ENCODE assay signal across 10 mouse cellular contexts in the genomic region with DNA sequence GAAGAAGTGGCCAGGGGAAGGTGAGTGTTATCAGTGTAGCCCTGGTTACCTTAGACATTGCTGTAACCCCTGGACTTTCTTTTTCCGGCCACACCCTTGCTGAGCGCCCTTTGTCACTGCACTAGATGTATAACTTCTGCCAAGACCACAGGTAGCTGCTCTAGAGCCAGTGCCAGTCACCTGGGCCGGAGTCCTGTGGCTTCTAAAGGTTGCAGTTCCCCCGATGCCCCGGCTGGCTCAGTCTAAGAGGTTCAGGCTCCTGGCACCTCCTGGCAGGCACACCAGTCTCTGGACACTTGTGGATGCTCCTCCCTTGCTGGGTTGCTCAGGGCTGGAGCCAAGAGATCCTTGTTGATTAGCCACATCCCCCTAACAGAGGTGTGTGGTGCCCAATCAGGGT. TPM values are rescaled to one million over a fixed set of nuclear protein-coding genes. Genes with fewer than 3 reads are reported as not detected.
A peak's percentile ranks its signal among the peaks of the same experiment; 100 is the strongest.
DNase-seq lines count a peak whose midpoint lies in the region; ATAC-seq and TF ChIP-seq lines count a peak whose summit lies in the region.
"Had no signal": no experiment of that assay in that cellular context is flagged by ENCODE, and none has a peak within 500 bp of the region (broad histone marks: within the 10 kb centered on the region; RNA-seq: fewer than 3 reads in every experiment).

TSS of gene Neurl3 (minus strand) at position 225 of the 400 bp plus-strand sequence.

- WGBS in hindbrain, postnatal 0 days = 90% methylated on average over 5 of the region's 5 CpGs
- 87% methylated on average over 5 of the region's 5 CpGs for WGBS in hindbrain, embryonic 16.5 days
- 56% methylated on average over 5 of the region's 5 CpGs for WGBS in liver, embryonic 13.5 days (ENCODE audit: insufficient replicate concordance)
- WGBS in forebrain, embryonic 15.5 days = 91% methylated on average over 5 of the region's 5 CpGs
- 91% methylated on average over 5 of the region's 5 CpGs for WGBS in embryonic facial prominence, embryonic 10.5 days

- TF ChIP-seq CTCF in hindbrain, postnatal 0 days (IDR thresholded peaks at IDR 0.05; ENCODE audit: low read depth) = no peak

- H3K27me3 ChIP-seq in hindbrain, postnatal 0 days (ENCODE audit: insufficient read depth, low read length) = no peaks in the 10 kb centered on the region; the same call in 1 of the 2 replicates
- H3K27me3 ChIP-seq in hindbrain, embryonic 16.5 days (replicated peaks; ENCODE audit: control insufficient read depth, insufficient read depth, low read length) = 0 out of 2 replicates have a peak, but pooled peaks cover 2% of the 10 kb centered on the region
- H3K27me3 ChIP-seq in liver, embryonic 13.5 days = 0 out of 2 replicates have a peak, but pooled peaks cover 7% of the 10 kb centered on the region
- no peaks in the 10 kb centered on the region for H3K27me3 ChIP-seq in forebrain, embryonic 15.5 days
- peaks cover 25% of the 10 kb centered on the region for H3K27me3 ChIP-seq in embryonic facial prominence, embryonic 10.5 days (replicated peaks; ENCODE audit: low read depth, poor library complexity, severe bottlenecking)

- H3K9ac ChIP-seq in hindbrain, postnatal 0 days (replicated peaks; ENCODE audit: low read length) = no peak within 1 kb of the TSS
- no peak within 1 kb of the TSS for H3K9ac ChIP-seq in hindbrain, embryonic 16.5 days (ENCODE audit: low read depth, low read length)
- H3K9ac ChIP-seq in liver, embryonic 13.5 days = no peak within 1 kb of the TSS
- H3K9ac ChIP-seq in forebrain, embryonic 15.5 days (replicated peaks) = no peak within 1 kb of the TSS
- H3K9ac ChIP-seq: midbrain, embryonic 15.5 days had no signal

- DNase-seq in hindbrain, postnatal 0 days (ENCODE audit: low spot score) = no peak
- DNase-seq in CD4-positive helper T cell, adult 2 months (ENCODE audit: low read depth, low spot score) = peak; percentile 71
- DNase-seq in liver, embryonic 13.5 days = no peak
- DNase-seq in embryonic facial prominence, embryonic 10.5 days (ENCODE audit: low spot score) = no peak
- no peak for DNase-seq in spleen, adult 12 weeks (ENCODE audit: low spot score)

- H3K4me1 ChIP-seq in hindbrain, postnatal 0 days (ENCODE audit: insufficient read depth, low read length) = no peaks in the 10 kb centered on the region
- H3K4me1 ChIP-seq in hindbrain, embryonic 16.5 days (ENCODE audit: control insufficient read depth, insufficient read depth, low read depth, low read length) = no peaks in the 10 kb centered on the region; the same call in 1 of the 2 replicates
- H3K4me1 ChIP-seq in brown adipose tissue, adult 24 weeks (ENCODE audit: control insufficient read depth, insufficient read depth, insufficient read length, low read length) = peaks cover 21% of the 10 kb centered on the region
- H3K4me1 ChIP-seq in liver, embryonic 13.5 days (replicated peaks) = peaks cover 66% of the 10 kb centered on the region
- H3K4me1 ChIP-seq in forebrain, embryonic 15.5 days = no peaks in the 10 kb centered on the region
- peaks cover 27% of the 10 kb centered on the region for H3K4me1 ChIP-seq in embryonic facial prominence, embryonic 10.5 days
- H3K4me1 ChIP-seq: midbrain, embryonic 15.5 days had no signal

- no peak within 1 kb of the TSS for H3K4me2 ChIP-seq in hindbrain, postnatal 0 days (ENCODE audit: low read depth, low read length)
- H3K4me2 ChIP-seq in hindbrain, embryonic 16.5 days (ENCODE audit: low read length) = no peak within 1 kb of the TSS
- peak within 1 kb of the TSS; percentile 56 for H3K4me2 ChIP-seq in liver, embryonic 13.5 days
- H3K4me2 ChIP-seq in forebrain, embryonic 15.5 days (replicated peaks) = no peak within 1 kb of the TSS
- H3K4me2 ChIP-seq: midbrain, embryonic 15.5 days had no signal

- no peaks in the 10 kb centered on the region for H3K36me3 ChIP-seq in hindbrain, postnatal 0 days (ENCODE audit: insufficient read depth, low read length)
- H3K36me3 ChIP-seq in hindbrain, embryonic 16.5 days (ENCODE audit: control insufficient read depth, insufficient read depth, low read length) = no peaks in the 10 kb centered on the region
- no peaks in the 10 kb centered on the region for H3K36me3 ChIP-seq in liver, embryonic 13.5 days
- H3K36me3 ChIP-seq in forebrain, embryonic 15.5 days = no peaks in the 10 kb centered on the region
- no peaks in the 10 kb centered on the region for H3K36me3 ChIP-seq in embryonic facial prominence, embryonic 10.5 days (replicated peaks)
- H3K36me3 ChIP-seq: midbrain, embryonic 15.5 days had no signal

- H3K27ac ChIP-seq in hindbrain, postnatal 0 days = no peak within 1 kb of the TSS
- no peak within 1 kb of the TSS for H3K27ac ChIP-seq in hindbrain, embryonic 16.5 days (ENCODE audit: low read depth, low read length)
- H3K27ac ChIP-seq in brown adipose tissue, adult 24 weeks (replicated peaks; ENCODE audit: low read depth, low read length) = peak within 1 kb of the TSS; percentile 93
- no peak within 1 kb of the TSS; the same call in 1 of the 2 replicates for H3K27ac ChIP-seq in liver, embryonic 13.5 days
- H3K27ac ChIP-seq in forebrain, embryonic 15.5 days (replicated peaks) = no peak within 1 kb of the TSS
- H3K27ac ChIP-seq in embryonic facial prominence, embryonic 10.5 days (replicated peaks) = no peak within 1 kb of the TSS; the same call in 1 of the 2 replicates
- H3K27ac ChIP-seq: layer of hippocampus, adult 2 months; midbrain, embryonic 15.5 days had no signal

- ATAC-seq in hindbrain, postnatal 0 days = 0 out of 2 replicates have a peak, but pooled peaks have one; percentile 3
- ATAC-seq in hindbrain, embryonic 16.5 days = no peak
- ATAC-seq in liver, embryonic 13.5 days (ENCODE audit: low read depth) = no peak
- ATAC-seq in forebrain, embryonic 15.5 days (replicated peaks) = no peak
- ATAC-seq: midbrain, embryonic 15.5 days had no signal

- no peaks in the 10 kb centered on the region for H3K9me3 ChIP-seq in hindbrain, postnatal 0 days (ENCODE audit: low read length)
- no peaks in the 10 kb centered on the region for H3K9me3 ChIP-seq in hindbrain, embryonic 16.5 days (ENCODE audit: control insufficient read depth, low read length)
- H3K9me3 ChIP-seq in liver, embryonic 13.5 days (replicated peaks) = no peaks in the 10 kb centered on the region
- no peaks in the 10 kb centered on the region for H3K9me3 ChIP-seq in forebrain, embryonic 15.5 days
- no peaks in the 10 kb centered on the region for H3K9me3 ChIP-seq in embryonic facial prominence, embryonic 10.5 days
- H3K9me3 ChIP-seq: midbrain, embryonic 15.5 days had no signal

- H3K4me3 ChIP-seq in hindbrain, postnatal 0 days (ENCODE audit: low read length) = no peak within 1 kb of the TSS
- H3K4me3 ChIP-seq in hindbrain, embryonic 16.5 days (ENCODE audit: low read length) = no peak within 1 kb of the TSS
- peak within 1 kb of the TSS; percentile 62 for H3K4me3 ChIP-seq in brown adipose tissue, adult 24 weeks (ENCODE audit: insufficient read depth, low read depth, low read length)
- peak within 1 kb of the TSS; percentile 25 for H3K4me3 ChIP-seq in liver, embryonic 13.5 days (replicated peaks)
- H3K4me3 ChIP-seq in forebrain, embryonic 15.5 days = no peak within 1 kb of the TSS
- H3K4me3 ChIP-seq in embryonic facial prominence, embryonic 10.5 days = no peak within 1 kb of the TSS
- H3K4me3 ChIP-seq: layer of hippocampus, adult 2 months; midbrain, embryonic 15.5 days had no signal

RNA-seq across cellular contexts. Expression of gene Neurl3, which starts in this region (rescaled TPM):
- 0.16 and 1.2 TPM in 2 replicates for total RNA-seq in hindbrain, postnatal 0 days (2014; rRNA removed)
- 1.8 and 2.1 TPM in 2 replicates for polyA plus RNA-seq in hindbrain, postnatal 0 days (2015; fragmentation: Nextera tagmentation; extraction: Ambion mirVana)
- 1.4 and 2.0 TPM in 2 replicates for polyA plus RNA-seq in hindbrain, embryonic 16.5 days (2015; fragmentation: Nextera tagmentation; extraction: Ambion mirVana)
- 2.0 and 2.5 TPM in 2 replicates for polyA plus RNA-seq in brown adipose tissue, adult 24 weeks (2012; ENCODE audit: insufficient read depth, insufficient read length, missing spikeins)
- polyA plus RNA-seq in liver, embryonic 13.5 days (2015; fragmentation: Nextera tagmentation; extraction: Ambion mirVana) = 2.4 and 2.8 TPM in 2 replicates
- 0.53 and 0.59 TPM in 2 replicates for polyA plus RNA-seq in forebrain, embryonic 15.5 days (2015; fragmentation: Nextera tagmentation; extraction: Ambion mirVana)
- polyA plus RNA-seq in embryonic facial prominence, embryonic 10.5 days (2016; fragmentation: Nextera tagmentation; extraction: Ambion mirVana) = 0.27 and 0.41 TPM in 2 replicates

Comparison
In these comparisons a context has a peak if more than half of its experiments do, and no peak if none do; other contexts are left out.
1. H3K4me3 ChIP-seq: peak in brown adipose tissue, adult 24 weeks (single experiment) and liver, embryonic 13.5 days (single experiment); none in hindbrain, postnatal 0 days (single experiment), hindbrain, embryonic 16.5 days (single experiment), forebrain, embryonic 15.5 days (single experiment) and embryonic facial prominence, embryonic 10.5 days (single experiment).